In genomic region chrX:36917749-36918148, GRCm38 (mm10) we compare ENCODE assay signal across 12 mouse cellular contexts.
"Had no signal": no experiment of that assay in that cellular context is flagged by ENCODE, and none has a peak within 500 bp of the region (broad histone marks: within the 10 kb centered on the region; RNA-seq: fewer than 3 reads in every experiment).

No protein-coding gene starts in this region.

- H3K27me3 ChIP-seq: liver, embryonic 12.5 days; liver, embryonic 15.5 days had no signal

- ATAC-seq: intestine, postnatal 0 days; liver, embryonic 12.5 days had no signal

- H3K9me3 ChIP-seq: liver, embryonic 12.5 days; liver, embryonic 15.5 days; megakaryocyte, embryonic 14.5 days had no signal

- DNase-seq: kidney, adult 9 months; layer of hippocampus, postnatal 36 days; midbrain, embryonic 14.5 days; thymus, adult 18-20 months; thymus, postnatal 4 days had no signal

- H3K4me1 ChIP-seq: liver, embryonic 12.5 days; liver, embryonic 15.5 days; megakaryocyte, embryonic 14.5 days had no signal

- H3K27ac ChIP-seq: left cerebral cortex, adult 2 months; liver, embryonic 12.5 days; liver, embryonic 15.5 days; macrophage had no signal

- H3K4me2 ChIP-seq: liver, embryonic 12.5 days; liver, embryonic 15.5 days; midbrain, embryonic 11.5 days had no signal

- H3K4me3 ChIP-seq: left cerebral cortex, adult 2 months; liver, embryonic 12.5 days; liver, embryonic 15.5 days; megakaryocyte, embryonic 14.5 days had no signal

- H3K36me3 ChIP-seq: liver, embryonic 12.5 days; liver, embryonic 15.5 days had no signal

- H3K9ac ChIP-seq: liver, embryonic 12.5 days; liver, embryonic 15.5 days had no signal
